Mouse (Mus musculus) neural tube, embryonic 11.5 days (tissue): Measurements from ENCODE around the gene Prkd1. TPM values are rescaled to one million over a fixed set of nuclear protein-coding genes. Genes with fewer than 3 reads are reported as not detected.

Experiments used
- ATAC-seq: fragments of 200-750 bp; cut with Nextera tagmentation; 2 replicates; pipeline ENCODE4 v1.8.0; 2017; ENCODE audit warnings: moderate number of reproducible peaks, mild to moderate bottlenecking, moderate TSS enrichment, moderate library complexity; ENCODE audit not compliant: insufficient read depth, low FRiP score, low TSS enrichment
- DNase-seq: peaks from one replicate; pipeline ENCODE4 v3.0.0-alpha.2; 2015; ENCODE audit warnings: low spot score
- H3K27ac ChIP-seq: fragments of 300-500 bp; sonication (generic); 2 replicates; pipeline ENCODE4 v1.5.1; 2014; ENCODE audit warnings: low read depth, mild to moderate bottlenecking, low read length
- H3K27me3 ChIP-seq: fragments of 300-500 bp; sonication (generic); 2 replicates; pipeline ENCODE4 v1.6.1; 2014; ENCODE audit warnings: mild to moderate bottlenecking, low read length, mixed read lengths; ENCODE audit not compliant: control insufficient read depth, insufficient read depth
- H3K36me3 ChIP-seq: fragments of 300-500 bp; sonication (generic); 2 replicates; pipeline ENCODE4 v1.6.1; 2014; ENCODE audit warnings: mild to moderate bottlenecking, low read length, moderate library complexity, mixed read lengths; ENCODE audit not compliant: control insufficient read depth, insufficient read depth
- H3K4me1 ChIP-seq: fragments of 300-500 bp; sonication (generic); 2 replicates; pipeline ENCODE4 v1.6.1; 2014; ENCODE audit warnings: low read length, mixed read lengths; ENCODE audit not compliant: control insufficient read depth, insufficient read depth
- H3K4me2 ChIP-seq: fragments of 300-500 bp; sonication (generic); 2 replicates; pipeline ENCODE4 v1.6.1; 2014; ENCODE audit warnings: low read depth, mild to moderate bottlenecking, moderate library complexity
- H3K4me3 ChIP-seq: fragments of 300-500 bp; sonication (generic); 2 replicates; pipeline ENCODE4 v1.5.1; 2014; ENCODE audit warnings: low read depth, low read length
- H3K9ac ChIP-seq: fragments of 300-500 bp; sonication (generic); 2 replicates; pipeline ENCODE4 v1.6.1; 2014; ENCODE audit warnings: mild to moderate bottlenecking, low read length
- H3K9me3 ChIP-seq: fragments of 300-500 bp; sonication (generic); 2 replicates; pipeline ENCODE4 v1.6.1; 2016; ENCODE audit warnings: low read length; ENCODE audit not compliant: control insufficient read depth
- WGBS: fragments of 180-500 bp; shearing (Covaris S2); extraction: QIAGEN DNeasy Blood & Tissue Kit; methylation state at CpG from one replicate; pipeline ENCODE4 v1.1.7; 2014; 5-methylcytosine and 5-hydroxymethylcytosine counted together
- polyA plus RNA-seq: library from polyadenylated mRNA; unstranded; fragments of >200 nt; fragmentation: Nextera tagmentation; extraction: Ambion mirVana; gene quantifications from 2 replicates; pipeline ENCODE4 v1.2.1, GENCODE M21; 2014

Prkd1 gene
- polyA plus RNA-seq, 1 experiment from 2014 or later: 3.8 TPM

- Histone ChIP-seq H3K4me2 (no peak overlapping the region), H3K27ac (no peak overlapping the region), H3K27me3 (no peaks in the 10 kb centered on the region), H3K4me3 (no peak overlapping the region), H3K36me3 (no peaks in the 10 kb centered on the region), H3K4me1 (no peaks in the 10 kb centered on the region), H3K9me3 (no peaks in the 10 kb centered on the region), H3K9ac (no peak overlapping the region)
- WGBS: 78% methylated on average over 2 of the region's 2 CpGs
- DNase-seq (no peak), ATAC-seq (no peak)
Measured at GRCm38 (mm10) chr12:50593481-50593880, 55.4 kb downstream of the Prkd1 start.

GRCm38 (mm10) chr12:50588137-50588761 lies 60.6 kb downstream of the Prkd1 start:
- H3K9me3 ChIP-seq: no peaks in the 10 kb centered on the region
- no peak overlapping the region for H3K4me2 ChIP-seq
- H3K4me1 ChIP-seq: no peaks in the 10 kb centered on the region
- H3K27ac ChIP-seq: no peak overlapping the region
- no peak overlapping the region for H3K9ac ChIP-seq
- ATAC-seq (no peak), DNase-seq (no peak)
- no peaks in the 10 kb centered on the region for H3K36me3 ChIP-seq
- no peaks in the 10 kb centered on the region for H3K27me3 ChIP-seq
- no peak overlapping the region for H3K4me3 ChIP-seq
- WGBS: 89% methylated on average over 6 of the region's 6 CpGs

GRCm38 (mm10) chr12:50565198-50565597 lies 83.7 kb downstream of the Prkd1 start:
- H3K27ac ChIP-seq: no peak overlapping the region
- ATAC-seq: no peak
- no peak overlapping the region for H3K4me3 ChIP-seq
- no peaks in the 10 kb centered on the region for H3K27me3 ChIP-seq
- H3K4me1 ChIP-seq: no peaks in the 10 kb centered on the region
- H3K9me3 ChIP-seq: no peaks in the 10 kb centered on the region
- H3K9ac ChIP-seq: no peak overlapping the region
- no peak for DNase-seq
- WGBS: 97% methylated on average over 1 of the region's 1 CpGs
- no peaks in the 10 kb centered on the region for H3K36me3 ChIP-seq
- no peak overlapping the region for H3K4me2 ChIP-seq

- no peaks in the 10 kb centered on the region for H3K4me1 ChIP-seq
- ATAC-seq (no peak), DNase-seq (no peak)
- H3K9me3 ChIP-seq: no peaks in the 10 kb centered on the region
- no peak overlapping the region for H3K9ac ChIP-seq
- 88% methylated on average over 1 of the region's 1 CpGs for WGBS
- H3K36me3 ChIP-seq: no peaks in the 10 kb centered on the region
- no peaks in the 10 kb centered on the region for H3K27me3 ChIP-seq
- no peak overlapping the region for H3K4me2 ChIP-seq
- no peak overlapping the region for H3K4me3 ChIP-seq
- no peak overlapping the region for H3K27ac ChIP-seq
Measured at GRCm38 (mm10) chr12:50560536-50560935, 88.4 kb downstream of the Prkd1 start.

- H3K4me3 ChIP-seq: no peak overlapping the region
- no peaks in the 10 kb centered on the region for H3K36me3 ChIP-seq
- DNase-seq (no peak), ATAC-seq (no peak)
- no peaks in the 10 kb centered on the region for H3K4me1 ChIP-seq
- no peak overlapping the region for H3K9ac ChIP-seq
- no peak overlapping the region for H3K4me2 ChIP-seq
- no peaks in the 10 kb centered on the region for H3K27me3 ChIP-seq
- no peaks in the 10 kb centered on the region for H3K9me3 ChIP-seq
- H3K27ac ChIP-seq: no peak overlapping the region
- WGBS: 36% methylated on average over 4 of the region's 4 CpGs
Measured at GRCm38 (mm10) chr12:50558231-50558630, 90.7 kb downstream of the Prkd1 start.

- Histone ChIP-seq H3K9me3 (no peaks in the 10 kb centered on the region), H3K4me2 (no peak overlapping the region), H3K27me3 (no peaks in the 10 kb centered on the region), H3K9ac (no peak overlapping the region), H3K36me3 (no peaks in the 10 kb centered on the region), H3K4me1 (no peaks in the 10 kb centered on the region), H3K27ac (no peak overlapping the region), H3K4me3 (no peak overlapping the region)
- WGBS: 67% methylated on average over 3 of the region's 3 CpGs
- ATAC-seq: no peak
- DNase-seq: no peak
Measured at GRCm38 (mm10) chr12:50554214-50554613, 94.7 kb downstream of the Prkd1 start.

- H3K4me1 ChIP-seq: peaks cover 5% of the 10 kb centered on the region; the same call in 1 of the 2 replicates
- ATAC-seq (no peak), DNase-seq (no peak)
- H3K36me3 ChIP-seq: no peaks in the 10 kb centered on the region
- H3K27ac ChIP-seq: no peak overlapping the region
- no peak overlapping the region for H3K9ac ChIP-seq
- H3K9me3 ChIP-seq: no peaks in the 10 kb centered on the region
- H3K27me3 ChIP-seq: no peaks in the 10 kb centered on the region
- H3K4me3 ChIP-seq: no peak overlapping the region
- 85% methylated on average over 8 of the region's 8 CpGs for WGBS
- H3K4me2 ChIP-seq: no peak overlapping the region
Measured at GRCm38 (mm10) chr12:50549860-50550555, 98.9 kb downstream of the Prkd1 start.

GRCm38 (mm10) chr12:50546394-50546793 lies 102.5 kb downstream of the Prkd1 start:
- Histone ChIP-seq H3K27ac (no peak overlapping the region), H3K4me1 (peaks cover 5% of the 10 kb centered on the region; the same call in 1 of the 2 replicates), H3K9me3 (no peaks in the 10 kb centered on the region), H3K27me3 (no peaks in the 10 kb centered on the region), H3K4me3 (no peak overlapping the region), H3K36me3 (no peaks in the 10 kb centered on the region), H3K4me2 (no peak overlapping the region), H3K9ac (no peak overlapping the region)
- ATAC-seq: no peak
- WGBS: 95% methylated on average over 5 of the region's 5 CpGs
- no peak for DNase-seq

- Histone ChIP-seq H3K27me3 (no peaks in the 10 kb centered on the region), H3K27ac (no peak overlapping the region), H3K36me3 (no peaks in the 10 kb centered on the region), H3K9ac (no peak overlapping the region), H3K4me3 (no peak overlapping the region), H3K4me2 (no peak overlapping the region), H3K9me3 (no peaks in the 10 kb centered on the region), H3K4me1 (peaks cover 5% of the 10 kb centered on the region; the same call in 1 of the 2 replicates)
- ATAC-seq (no peak), DNase-seq (no peak)
- 53% methylated on average over 5 of the region's 5 CpGs for WGBS
Measured at GRCm38 (mm10) chr12:50545610-50545919, 103.3 kb downstream of the Prkd1 start.
